Mouse (Mus musculus) kidney, adult 2 months (tissue): ENCODE data around the gene Folr2.

ENCODE experiments used
- CTCF ChIP-seq: fragments of 200-500 bp; conservative IDR thresholded peaks from 2 replicates; pipeline ENCODE4 v1.5.1; 2011; ENCODE audit warnings: low read depth, mild to moderate bottlenecking, control low read depth, low read length, moderate library complexity, mixed read lengths; ENCODE audit not compliant: insufficient read depth, insufficient read length
- POLR2A ChIP-seq: fragments of 200-500 bp; IDR thresholded peaks from one replicate; pipeline ENCODE4 v1.6.1; 2011; ENCODE audit warnings: low read depth, low read length, control low read depth

- TF ChIP-seq POLR2A (no peak), CTCF (no peak)
These were observed 35.2 kb downstream of the Folr2 start for GRCm38 (mm10) chr7:101821571-101822501.
